Mouse (Mus musculus) lung, embryonic 14.5 days (tissue): ENCODE data around the gene Spint3. TPM values are rescaled to one million over a fixed set of nuclear protein-coding genes. Genes with fewer than 3 reads are reported as not detected.

Experiments used
- ATAC-seq: fragments of 200-750 bp; cut with Nextera tagmentation; 2 replicates; pipeline ENCODE4 v1.8.0; 2017; ENCODE audit warnings: mild to moderate bottlenecking, moderate TSS enrichment, moderate library complexity; ENCODE audit not compliant: insufficient read depth
- DNase-seq: peaks from one replicate; pipeline ENCODE4 v3.0.0-alpha.2; 2015
- H3K27ac ChIP-seq: fragments of 300-500 bp; sonication (generic); 2 replicates; pipeline ENCODE4 v1.5.1; 2014; ENCODE audit warnings: low read depth, mild to moderate bottlenecking, moderate library complexity
- H3K27me3 ChIP-seq: fragments of 300-500 bp; sonication (generic); 2 replicates; pipeline ENCODE4 v1.6.1; 2014; ENCODE audit warnings: low read length, control low read depth; ENCODE audit not compliant: insufficient read depth
- H3K36me3 ChIP-seq: fragments of 300-500 bp; sonication (generic); 2 replicates; pipeline ENCODE4 v1.6.1; 2014; ENCODE audit warnings: control low read depth; ENCODE audit not compliant: insufficient read depth
- H3K4me1 ChIP-seq: fragments of 300-500 bp; sonication (generic); 2 replicates; pipeline ENCODE4 v1.6.1; 2014; ENCODE audit warnings: antibody characterized with exemption, control low read depth; ENCODE audit not compliant: insufficient read depth
- H3K4me2 ChIP-seq: fragments of 300-500 bp; sonication (generic); 2 replicates; pipeline ENCODE4 v1.6.1; 2014; ENCODE audit warnings: mild to moderate bottlenecking
- H3K4me3 ChIP-seq: fragments of 300-500 bp; sonication (generic); 2 replicates; pipeline ENCODE4 v1.5.1; 2014; ENCODE audit warnings: low read depth, low read length
- H3K9ac ChIP-seq: fragments of 300-500 bp; sonication (generic); 2 replicates; pipeline ENCODE4 v1.6.1; 2014
- H3K9me3 ChIP-seq: fragments of 300-500 bp; sonication (generic); 2 replicates; pipeline ENCODE4 v1.6.1; 2016; ENCODE audit warnings: low read depth, low read length, control low read depth
- CTCF ChIP-seq: IDR thresholded peaks from 2 replicates; pipeline ENCODE4 v1.5.1; 2016; ENCODE audit warnings: antibody characterized with exemption, low read depth
- WGBS: fragments of 180-500 bp; shearing (Covaris S2); extraction: QIAGEN DNeasy Blood & Tissue Kit; methylation state at CpG from one replicate; pipeline ENCODE4 v1.1.7; 2014; 5-methylcytosine and 5-hydroxymethylcytosine counted together
- polyA plus RNA-seq: library from polyadenylated mRNA; unstranded; fragments of >200 nt; fragmentation: Nextera tagmentation; extraction: Ambion mirVana; gene quantifications from 2 replicates; pipeline ENCODE4 v1.2.1, GENCODE M21; 2014

Gene Spint3
- polyA plus RNA-seq, 1 experiment from 2014 or later = not detected

GRCm38 (mm10) chr2:164563339-164564038 is 9.8 kb downstream of the Spint3 start:
- Histone ChIP-seq H3K9me3 (no peaks in the 10 kb centered on the region), H3K4me1 (0 out of 2 replicates have a peak, but pooled peaks cover 2% of the 10 kb centered on the region), H3K36me3 (peaks cover 9% of the 10 kb centered on the region; the same call in 1 of the 2 replicates), H3K27ac (peak overlapping the region; percentile 77), H3K4me2 (peak overlapping the region; percentile 91), H3K4me3 (peak overlapping the region; percentile 52), H3K9ac (peak overlapping the region; percentile 65), H3K27me3 (peaks cover 7% of the 10 kb centered on the region; the same call in 1 of the 2 replicates)
- peak; percentile 75 for TF ChIP-seq CTCF
- ATAC-seq (peak; percentile 55), DNase-seq (peak; percentile 78)
- WGBS = 0% methylated on average over 32 of the region's 32 CpGs

GRCm38 (mm10) chr2:164562391-164563188 is 10.7 kb downstream of the Spint3 start, which contains the start of gene Wfdc2:
Wfdc2 (plus strand) TSS chr2:164562413.
- DNase-seq (peak; percentile 41), ATAC-seq (peak; percentile 33; the same call in 1 of the 2 replicates)
- Histone ChIP-seq H3K9ac (peak within 1 kb of the TSS; percentile 65), H3K4me1 (0 out of 2 replicates have a peak, but pooled peaks cover 2% of the 10 kb centered on the region), H3K27ac (peak within 1 kb of the TSS; percentile 77), H3K9me3 (no peaks in the 10 kb centered on the region), H3K4me3 (peak within 1 kb of the TSS; percentile 52), H3K36me3 (peaks cover 9% of the 10 kb centered on the region; the same call in 1 of the 2 replicates), H3K4me2 (peak within 1 kb of the TSS; percentile 91), H3K27me3 (peaks cover 7% of the 10 kb centered on the region; the same call in 1 of the 2 replicates)
- TF ChIP-seq CTCF = no peak
- WGBS = 5% methylated on average over 24 of the region's 24 CpGs

GRCm38 (mm10) chr2:164560106-164560505 is 13.2 kb downstream of the Spint3 start:
- H3K4me3 ChIP-seq = no peak overlapping the region
- 0 out of 2 replicates have a peak, but pooled peaks cover 2% of the 10 kb centered on the region for H3K4me1 ChIP-seq
- no peak overlapping the region for H3K9ac ChIP-seq
- H3K4me2 ChIP-seq = no peak overlapping the region
- no peaks in the 10 kb centered on the region for H3K9me3 ChIP-seq
- WGBS = 84% methylated on average over 8 of the region's 8 CpGs
- peaks cover 7% of the 10 kb centered on the region; the same call in 1 of the 2 replicates for H3K27me3 ChIP-seq
- no peak overlapping the region for H3K27ac ChIP-seq
- DNase-seq (no peak), ATAC-seq (no peak)
- H3K36me3 ChIP-seq = no peaks in the 10 kb centered on the region
- no peak for TF ChIP-seq CTCF

- Histone ChIP-seq H3K4me2 (0 out of 2 replicates have a peak overlapping the region, but pooled peaks have one; percentile 19), H3K4me1 (0 out of 2 replicates have a peak, but pooled peaks cover 2% of the 10 kb centered on the region), H3K9me3 (no peaks in the 10 kb centered on the region), H3K27me3 (peaks cover 7% of the 10 kb centered on the region; the same call in 1 of the 2 replicates), H3K4me3 (no peak overlapping the region), H3K9ac (no peak overlapping the region), H3K36me3 (no peaks in the 10 kb centered on the region), H3K27ac (peak overlapping the region; percentile 59)
- TF ChIP-seq CTCF = no peak
- ATAC-seq (no peak), DNase-seq (peak; percentile 45)
- WGBS = 33% methylated on average over 16 of the region's 16 CpGs
Measured at GRCm38 (mm10) chr2:164558991-164559645, 14.1 kb downstream of the Spint3 start.

GRCm38 (mm10) chr2:164558426-164558825 is 14.8 kb downstream of the Spint3 start:
- Histone ChIP-seq H3K4me3 (no peak overlapping the region), H3K27me3 (peaks cover 5% of the 10 kb centered on the region; the same call in 1 of the 2 replicates), H3K4me2 (no peak overlapping the region), H3K4me1 (0 out of 2 replicates have a peak, but pooled peaks cover 2% of the 10 kb centered on the region), H3K9ac (no peak overlapping the region), H3K36me3 (no peaks in the 10 kb centered on the region), H3K27ac (peak overlapping the region; percentile 59; the same call in 1 of the 2 replicates), H3K9me3 (no peaks in the 10 kb centered on the region)
- 66% methylated on average over 8 of the region's 8 CpGs for WGBS
- no peak for ATAC-seq
- TF ChIP-seq CTCF = no peak
- DNase-seq = no peak

- no peaks in the 10 kb centered on the region for H3K36me3 ChIP-seq
- ATAC-seq = no peak
- no peak overlapping the region for H3K4me3 ChIP-seq
- no peak overlapping the region for H3K4me2 ChIP-seq
- H3K4me1 ChIP-seq = no peaks in the 10 kb centered on the region
- no peaks in the 10 kb centered on the region for H3K9me3 ChIP-seq
- no peak overlapping the region for H3K9ac ChIP-seq
- 60% methylated on average over 9 of the region's 9 CpGs for WGBS
- H3K27ac ChIP-seq = no peak overlapping the region
- DNase-seq = no peak
- no peaks in the 10 kb centered on the region for H3K27me3 ChIP-seq
- TF ChIP-seq CTCF = no peak
Measured at GRCm38 (mm10) chr2:164551502-164551901, 21.8 kb downstream of the Spint3 start.
